In genomic region chr14:50061179-50061578, GRCm38 (mm10) we compare ENCODE assay signal across 8 mouse cellular contexts. TPM values are rescaled to one million over a fixed set of nuclear protein-coding genes. Genes with fewer than 3 reads are reported as not detected.
DNase-seq lines count a peak whose midpoint lies in the region; ATAC-seq and TF ChIP-seq lines count a peak whose summit lies in the region.

No protein-coding gene starts in this region.

- intact Hi-C loops in left cerebral cortex, adult 2 months (cut with DNase I), result loop anchor here (5.0 kb wide), 1 partner anchor 726 kb away; the partner anchor contains the start of gene Ttc5

- 22% methylated on average over 11 of the region's 11 CpGs for WGBS in embryonic facial prominence, embryonic 10.5 days
- whole genome bisulfite sequencing in intestine, embryonic 15.5 days, result 16% methylated on average over 11 of the region's 11 CpGs

- peak overlapping the region; percentile 71; the same call in 1 of the 2 replicates for H3K4me3 ChIP-seq in left cerebral cortex, adult 2 months
- peak overlapping the region; percentile 74 for H3K4me3 ChIP-seq in embryonic facial prominence, embryonic 10.5 days
- H3K4me3 ChIP-seq in intestine, embryonic 15.5 days (replicated peaks), result peak overlapping the region; percentile 79

- H3K27ac ChIP-seq in left cerebral cortex, adult 2 months, result no peak overlapping the region
- H3K27ac ChIP-seq in embryonic facial prominence, embryonic 10.5 days (replicated peaks), result peak overlapping the region; percentile 95
- H3K27ac ChIP-seq in intestine, embryonic 15.5 days, result peak overlapping the region; percentile 92; the same call in 1 of the 2 replicates

- H3K27me3 ChIP-seq in embryonic facial prominence, embryonic 10.5 days (replicated peaks; ENCODE audit: low read depth, poor library complexity, severe bottlenecking), result no peaks in the 10 kb centered on the region
- no peaks in the 10 kb centered on the region for H3K27me3 ChIP-seq in intestine, embryonic 15.5 days (replicated peaks)

- peaks cover 3% of the 10 kb centered on the region; the same call in 1 of the 2 replicates for H3K36me3 ChIP-seq in embryonic facial prominence, embryonic 10.5 days (replicated peaks)
- H3K36me3 ChIP-seq in intestine, embryonic 15.5 days, result no peaks in the 10 kb centered on the region

- peak overlapping the region; percentile 90 for H3K4me2 ChIP-seq in intestine, embryonic 15.5 days (replicated peaks)

- no peak for DNase-seq in left cerebral cortex, adult 2 months (ENCODE audit: extremely low spot score in 1 of 2, low spot score in 2 of 2)
- no peak for DNase-seq in left cerebral cortex, adult 11 months (ENCODE audit: low spot score)
- DNase-seq in embryonic facial prominence, embryonic 10.5 days (ENCODE audit: low spot score), result peak; percentile 68
- peak; percentile 49 for DNase-seq in neural tube, embryonic 10.5 days (ENCODE audit: extremely low spot score, low spot score)
- DNase-seq in layer of hippocampus, adult 18-20 months (ENCODE audit: low spot score in 2 of 2), result no peak
- no peak for DNase-seq in ovary, adult 18-20 months (ENCODE audit: low spot score)
- no peak for DNase-seq in urinary bladder, postnatal 4 days (ENCODE audit: low spot score in 2 of 2)

- H3K9me3 ChIP-seq in embryonic facial prominence, embryonic 10.5 days, result no peaks in the 10 kb centered on the region
- no peaks in the 10 kb centered on the region for H3K9me3 ChIP-seq in intestine, embryonic 15.5 days

- H3K9ac ChIP-seq in intestine, embryonic 15.5 days, result peak overlapping the region; percentile 67

- no peak for TF ChIP-seq CTCF in left cerebral cortex, adult 2 months (IDR thresholded peaks at IDR 0.05)

- ATAC-seq in intestine, embryonic 15.5 days, result no peak

- no peaks in the 10 kb centered on the region for H3K4me1 ChIP-seq in embryonic facial prominence, embryonic 10.5 days
- H3K4me1 ChIP-seq in intestine, embryonic 15.5 days (replicated peaks), result no peaks in the 10 kb centered on the region

RNA-seq across cellular contexts. Expression of gene Olfr725, which starts 21.0 kb away (rescaled TPM):
- total RNA-seq in left cerebral cortex, adult 2 months (2021), result not detected
- polyA plus RNA-seq in embryonic facial prominence, embryonic 10.5 days (2016; fragmentation: Nextera tagmentation; extraction: Ambion mirVana), result not detected in 2 replicates
- not detected in 2 replicates for polyA plus RNA-seq in intestine, embryonic 15.5 days (2015; fragmentation: Nextera tagmentation; extraction: Ambion mirVana)
- total RNA-seq in layer of hippocampus, adult 18-20 months (2021), result not detected

RNA-seq across cellular contexts. Expression of gene Olfr726, which starts 29.6 kb away (rescaled TPM):
- not detected for total RNA-seq in left cerebral cortex, adult 2 months (2021)
- polyA plus RNA-seq in embryonic facial prominence, embryonic 10.5 days (2016; fragmentation: Nextera tagmentation; extraction: Ambion mirVana), result not detected in 2 replicates
- polyA plus RNA-seq in intestine, embryonic 15.5 days (2015; fragmentation: Nextera tagmentation; extraction: Ambion mirVana), result not detected in 2 replicates
- total RNA-seq in layer of hippocampus, adult 18-20 months (2021), result not detected

Comparison
In these comparisons a context has a peak if more than half of its experiments do, and no peak if none do; other contexts are left out.
1. DNase-seq: peak in embryonic facial prominence, embryonic 10.5 days (single experiment) and neural tube, embryonic 10.5 days (single experiment); none in left cerebral cortex, adult 2 months (0 of 2), left cerebral cortex, adult 11 months (single experiment), layer of hippocampus, adult 18-20 months (0 of 2), ovary, adult 18-20 months (single experiment) and urinary bladder, postnatal 4 days (0 of 2).
2. Peak in every context shown above with its lines, with median percentiles within 50 percentile points of each other: H3K4me3 ChIP-seq.